In the genomic region with DNA sequence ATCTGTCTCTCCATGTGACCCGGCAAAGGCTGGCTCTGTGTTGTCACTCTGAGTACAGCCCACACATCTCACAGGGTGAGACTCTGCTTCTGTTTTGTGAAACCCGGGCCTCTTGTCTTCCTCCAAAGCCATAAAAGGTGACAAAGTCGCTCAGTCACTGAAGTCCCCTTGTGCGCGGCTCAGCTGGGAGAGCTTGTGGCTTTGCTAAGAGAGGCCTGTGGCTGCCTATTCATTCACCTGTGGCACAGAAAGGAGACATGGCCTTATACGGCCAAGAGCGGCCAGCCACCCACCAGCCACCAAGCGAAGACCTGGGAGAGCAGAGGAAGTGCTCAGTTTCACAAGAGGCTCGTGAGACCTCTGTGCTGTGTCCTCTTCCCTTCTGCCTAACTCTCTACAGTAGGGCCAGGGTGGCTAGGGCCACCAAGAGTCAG, we compare ENCODE assay signal across 10 mouse cellular contexts. TPM values are rescaled to one million over a fixed set of nuclear protein-coding genes. Genes with fewer than 3 reads are reported as not detected.
DNase-seq lines count a peak whose midpoint lies in the region; ATAC-seq lines count a peak whose summit lies in the region.
"Had no signal": no experiment of that assay in that cellular context is flagged by ENCODE, and none has a peak within 500 bp of the region (broad histone marks: within the 10 kb centered on the region; RNA-seq: fewer than 3 reads in every experiment).

No protein-coding gene starts in this region.

- no peak overlapping the region for H3K4me3 ChIP-seq in midbrain, embryonic 10.5 days
- no peak overlapping the region for H3K4me3 ChIP-seq in midbrain, embryonic 15.5 days
- H3K4me3 ChIP-seq: hindbrain, embryonic 15.5 days had no signal

- H3K9ac ChIP-seq in midbrain, embryonic 15.5 days, result no peak overlapping the region
- H3K9ac ChIP-seq: hindbrain, embryonic 15.5 days had no signal

- peaks cover 2% of the 10 kb centered on the region; the same call in 1 of the 2 replicates for H3K27me3 ChIP-seq in midbrain, embryonic 10.5 days (ENCODE audit: low read depth, poor library complexity, severe bottlenecking)
- H3K27me3 ChIP-seq in midbrain, embryonic 15.5 days (replicated peaks), result no peaks in the 10 kb centered on the region
- H3K27me3 ChIP-seq: hindbrain, embryonic 15.5 days had no signal

- no peak overlapping the region for H3K4me2 ChIP-seq in midbrain, embryonic 15.5 days
- H3K4me2 ChIP-seq: hindbrain, embryonic 15.5 days had no signal

- peak overlapping the region; percentile 68 for H3K27ac ChIP-seq in midbrain, embryonic 10.5 days (replicated peaks)
- no peak overlapping the region for H3K27ac ChIP-seq in midbrain, embryonic 15.5 days
- H3K27ac ChIP-seq: hindbrain, embryonic 15.5 days had no signal

- no peaks in the 10 kb centered on the region for H3K36me3 ChIP-seq in midbrain, embryonic 10.5 days
- H3K36me3 ChIP-seq in midbrain, embryonic 15.5 days (replicated peaks), result no peaks in the 10 kb centered on the region
- H3K36me3 ChIP-seq: hindbrain, embryonic 15.5 days had no signal

- ATAC-seq in midbrain, embryonic 15.5 days (replicated peaks), result no peak

- WGBS in midbrain, embryonic 10.5 days, result 53% methylated on average over 9 of the region's 9 CpGs
- 49% methylated on average over 9 of the region's 9 CpGs for WGBS in midbrain, embryonic 15.5 days

- H3K4me1 ChIP-seq in midbrain, embryonic 10.5 days, result peaks cover 65% of the 10 kb centered on the region
- H3K4me1 ChIP-seq in midbrain, embryonic 15.5 days, result peaks cover 8% of the 10 kb centered on the region; the same call in 1 of the 2 replicates

- DNase-seq in heart, adult 11 months, result peak; percentile 93
- no peak for DNase-seq in heart, adult 9 months (ENCODE audit: low spot score in 2 of 2)
- DNase-seq in midbrain, embryonic 10.5 days (ENCODE audit: low spot score), result no peak
- peak; percentile 79 to 88 for DNase-seq in natural killer cell, adult 2 months (ENCODE audit: low spot score in 2 of 2)
- DNase-seq in thymus, postnatal 36 days, result peak; percentile 63 to 71
- DNase-seq in left cerebral cortex, postnatal 36 days (ENCODE audit: low spot score in 2 of 2), result no peak
- DNase-seq in ovary, adult 18-20 months (ENCODE audit: low spot score), result no peak
- DNase-seq: cerebellum, adult 18-20 months had no signal

- intact Hi-C loops in left cerebral cortex, postnatal 36 days (cut with DNase I), result loop anchor here (5.0 to 10.0 kb wide), 2 partner anchors 143 to 291 kb away; no protein-coding TSS in a partner anchor

- H3K9me3 ChIP-seq in midbrain, embryonic 10.5 days (replicated peaks), result no peaks in the 10 kb centered on the region
- H3K9me3 ChIP-seq in midbrain, embryonic 15.5 days, result no peaks in the 10 kb centered on the region
- H3K9me3 ChIP-seq: hindbrain, embryonic 15.5 days had no signal

RNA-seq across cellular contexts. Expression of gene Tldc1, which starts 5.9 kb away (rescaled TPM):
- polyA plus RNA-seq in midbrain, embryonic 10.5 days (2016; fragmentation: Nextera tagmentation; extraction: Ambion mirVana), result 15.4 and 16.4 TPM in 2 replicates
- 11.4 and 11.8 TPM in 2 replicates for polyA plus RNA-seq in midbrain, embryonic 15.5 days (2015; fragmentation: Nextera tagmentation; extraction: Ambion mirVana)
- 10 to 100 TPM; 14.3 to 14.5 TPM for total RNA-seq in left cerebral cortex, postnatal 36 days (2021)

RNA-seq across cellular contexts. Expression of gene Cotl1, which starts 56.2 kb away (rescaled TPM):
- polyA plus RNA-seq in midbrain, embryonic 10.5 days (2016; fragmentation: Nextera tagmentation; extraction: Ambion mirVana), result 150 and 197 TPM in 2 replicates
- polyA plus RNA-seq in midbrain, embryonic 15.5 days (2015; fragmentation: Nextera tagmentation; extraction: Ambion mirVana), result 123 and 134 TPM in 2 replicates
- total RNA-seq in left cerebral cortex, postnatal 36 days (2021), result 10 to 100 TPM; 56.9 to 57.0 TPM

Comparison
In these comparisons a context has a peak if more than half of its experiments do, and no peak if none do; other contexts are left out.
1. DNase-seq: peak in heart, adult 11 months (single experiment), natural killer cell, adult 2 months (2 of 2) and thymus, postnatal 36 days (2 of 2); none in heart, adult 9 months (0 of 2), midbrain, embryonic 10.5 days (single experiment), left cerebral cortex, postnatal 36 days (0 of 2) and ovary, adult 18-20 months (single experiment).